Mouse (Mus musculus) C2C12 (cell line): ENCODE results near the gene Rhbdl1.

ENCODE experiments used
- CEBPB ChIP-seq: IDR thresholded peaks from one replicate; pipeline ENCODE4 v1.6.1; 2011; ENCODE audit warnings: low read depth, mild to moderate bottlenecking, control low read depth, moderate library complexity
- CTCF ChIP-seq: IDR thresholded peaks from one replicate; pipeline ENCODE4 v1.5.1; 2011; ENCODE audit not compliant: control insufficient read depth, insufficient read depth, insufficient read length
- MAX ChIP-seq: IDR thresholded peaks from one replicate; pipeline ENCODE4 v1.6.1; 2011; ENCODE audit warnings: mild to moderate bottlenecking, control low read depth
- MYOD1 ChIP-seq: IDR thresholded peaks from one replicate; pipeline ENCODE4 v1.6.1; 2011; ENCODE audit warnings: low read depth; ENCODE audit not compliant: control insufficient read depth, insufficient read length

- TF ChIP-seq CTCF: no peak
- no peak for TF ChIP-seq CEBPB
- TF ChIP-seq MYOD1: no peak
- no peak for TF ChIP-seq MAX
These were observed 1.3 kb downstream of the Rhbdl1 start for GRCm38 (mm10) chr17:25835816-25836215.
